Comparison of ENCODE assay signal across 8 mouse cellular contexts in genomic region chr13:43241069-43241468, GRCm38 (mm10).
A peak's percentile ranks its signal among the peaks of the same experiment; 100 is the strongest.
DNase-seq lines count a peak whose midpoint lies in the region; ATAC-seq lines count a peak whose summit lies in the region.
"Had no signal": no experiment of that assay in that cellular context is flagged by ENCODE, and none has a peak within 500 bp of the region (broad histone marks: within the 10 kb centered on the region; RNA-seq: fewer than 3 reads in every experiment).

No protein-coding gene starts in this region.

- peak overlapping the region; percentile 60; the same call in 1 of the 2 replicates for H3K27ac ChIP-seq in heart, embryonic 12.5 days (ENCODE audit: poor library complexity, severe bottlenecking)
- H3K27ac ChIP-seq in heart, embryonic 15.5 days, result peak overlapping the region; percentile 40; the same call in 1 of the 2 replicates
- H3K27ac ChIP-seq: limb, embryonic 12.5 days had no signal

- H3K9ac ChIP-seq in heart, embryonic 12.5 days, result 0 out of 2 replicates have a peak overlapping the region, but pooled peaks have one; percentile 6
- H3K9ac ChIP-seq in heart, embryonic 15.5 days, result no peak overlapping the region
- H3K9ac ChIP-seq: limb, embryonic 12.5 days had no signal

- DNase-seq in heart, adult 9 months (ENCODE audit: low spot score in 2 of 2), result no peak
- peak; percentile 67 to 69 for DNase-seq in right cerebral cortex, postnatal 10 days (ENCODE audit: low spot score in 2 of 2)
- no peak for DNase-seq in right cerebral cortex, postnatal 14 days
- no peak for DNase-seq in thymus, postnatal 0 days (ENCODE audit: low spot score)
- no peak for DNase-seq in spleen, adult 12 weeks (ENCODE audit: low spot score)

- no peaks in the 10 kb centered on the region for H3K9me3 ChIP-seq in heart, embryonic 12.5 days (replicated peaks)
- H3K9me3 ChIP-seq in heart, embryonic 15.5 days (replicated peaks), result no peaks in the 10 kb centered on the region
- H3K9me3 ChIP-seq: limb, embryonic 12.5 days had no signal

- ATAC-seq in heart, embryonic 12.5 days (ENCODE audit: insufficient number of reproducible peaks, low FRiP score), result peak; percentile 44; the same call in 1 of the 2 replicates
- peak; percentile 30; the same call in 1 of the 2 replicates for ATAC-seq in heart, embryonic 15.5 days (replicated peaks; ENCODE audit: insufficient number of reproducible peaks, insufficient read depth, low FRiP score, low read depth)

- H3K36me3 ChIP-seq in heart, embryonic 12.5 days, result no peaks in the 10 kb centered on the region
- no peaks in the 10 kb centered on the region for H3K36me3 ChIP-seq in heart, embryonic 15.5 days
- H3K36me3 ChIP-seq: limb, embryonic 12.5 days had no signal

- no peaks in the 10 kb centered on the region for H3K27me3 ChIP-seq in heart, embryonic 12.5 days (replicated peaks)
- H3K27me3 ChIP-seq in heart, embryonic 15.5 days, result no peaks in the 10 kb centered on the region
- H3K27me3 ChIP-seq: limb, embryonic 12.5 days had no signal

- 10% methylated on average over 1 of the region's 1 CpGs for WGBS in heart, embryonic 12.5 days
- 7% methylated on average over 1 of the region's 1 CpGs for WGBS in heart, embryonic 15.5 days

- H3K4me1 ChIP-seq in heart, embryonic 12.5 days (replicated peaks), result peaks cover 64% of the 10 kb centered on the region
- peaks cover 55% of the 10 kb centered on the region for H3K4me1 ChIP-seq in heart, embryonic 15.5 days (replicated peaks)

- no peak overlapping the region for H3K4me3 ChIP-seq in heart, embryonic 12.5 days
- H3K4me3 ChIP-seq in heart, embryonic 15.5 days, result no peak overlapping the region
- H3K4me3 ChIP-seq: limb, embryonic 12.5 days had no signal

- peak overlapping the region; percentile 10; the same call in 1 of the 2 replicates for H3K4me2 ChIP-seq in heart, embryonic 12.5 days
- no peak overlapping the region for H3K4me2 ChIP-seq in heart, embryonic 15.5 days
- H3K4me2 ChIP-seq: limb, embryonic 12.5 days had no signal

Comparison
In these comparisons a context has a peak if more than half of its experiments do, and no peak if none do; other contexts are left out.
1. DNase-seq: peak in right cerebral cortex, postnatal 10 days (2 of 2); none in heart, adult 9 months (0 of 2), right cerebral cortex, postnatal 14 days (single experiment), thymus, postnatal 0 days (single experiment) and spleen, adult 12 weeks (single experiment).